Mouse (Mus musculus) kidney, postnatal 0 days (tissue): Measurements from ENCODE around the gene Ado. TPM values are rescaled to one million over a fixed set of nuclear protein-coding genes. Genes with fewer than 3 reads are reported as not detected.

Experiments used
- ATAC-seq: fragments of 200-750 bp; cut with Nextera tagmentation; replicated peaks from 2 replicates; pipeline ENCODE4 v1.8.0; 2017; ENCODE audit warnings: low read depth, moderate number of reproducible peaks, moderate TSS enrichment, moderate library complexity; ENCODE audit not compliant: low FRiP score
- DNase-seq: peaks from one replicate; pipeline ENCODE4 v3.0.0-alpha.2; 2016; ENCODE audit warnings: low spot score
- H3K27ac ChIP-seq: fragments of 300-500 bp; sonication (generic); 2 replicates; pipeline ENCODE4 v1.5.1; 2014; ENCODE audit warnings: mild to moderate bottlenecking
- H3K27me3 ChIP-seq: fragments of 300-500 bp; sonication (generic); 2 replicates; pipeline ENCODE4 v1.6.1; 2014; ENCODE audit warnings: low read length, mixed read lengths; ENCODE audit not compliant: insufficient read depth
- H3K36me3 ChIP-seq: fragments of 300-500 bp; sonication (generic); 2 replicates; pipeline ENCODE4 v1.6.1; 2014; ENCODE audit warnings: low read length, mixed read lengths; ENCODE audit not compliant: insufficient read depth
- H3K4me1 ChIP-seq: fragments of 300-500 bp; sonication (generic); replicated peaks from 2 replicates; pipeline ENCODE4 v1.6.1; 2014; ENCODE audit warnings: antibody characterized with exemption, low read length, mixed read lengths; ENCODE audit not compliant: insufficient read depth
- H3K4me2 ChIP-seq: fragments of 300-500 bp; sonication (generic); 2 replicates; pipeline ENCODE4 v1.6.1; 2014; ENCODE audit warnings: mild to moderate bottlenecking, low read length, moderate library complexity, mixed read lengths
- H3K4me3 ChIP-seq: fragments of 300-500 bp; sonication (generic); replicated peaks from 2 replicates; pipeline ENCODE4 v1.5.1; 2014; ENCODE audit warnings: low read depth, low read length
- H3K9ac ChIP-seq: fragments of 300-500 bp; sonication (generic); 2 replicates; pipeline ENCODE4 v1.6.1; 2014; ENCODE audit warnings: low read depth, low read length
- H3K9me3 ChIP-seq: fragments of 300-500 bp; sonication (generic); replicated peaks from 2 replicates; pipeline ENCODE4 v1.6.1; 2016; ENCODE audit warnings: low read length, inconsistent platforms, mixed read lengths
- CTCF ChIP-seq: IDR thresholded peaks from 2 replicates; pipeline ENCODE4 v1.5.1; 2016; ENCODE audit warnings: antibody characterized with exemption, low read depth, mild to moderate bottlenecking, moderate library complexity
- WGBS: fragments of 180-500 bp; shearing (Covaris S2); extraction: QIAGEN DNeasy Blood & Tissue Kit; methylation state at CpG from one replicate; pipeline ENCODE4 v1.1.7; 2014; 5-methylcytosine and 5-hydroxymethylcytosine counted together
- polyA plus RNA-seq: library from polyadenylated mRNA; unstranded; fragments of >200 nt; fragmentation: Nextera tagmentation; extraction: Ambion mirVana; gene quantifications from 2 replicates; pipeline ENCODE4 v1.2.1, GENCODE M21; 2015

Gene Ado
- polyA plus RNA-seq, 1 experiment from 2014 or later: 51.2 TPM

GRCm38 (mm10) chr10:67537151-67537994, 11.4 kb downstream of the Ado start:
- Histone ChIP-seq H3K4me3 (peak overlapping the region; percentile 53), H3K4me2 (peak overlapping the region; percentile 90), H3K27ac (peak overlapping the region; percentile 79), H3K9ac (peak overlapping the region; percentile 58; the same call in 1 of the 2 replicates), H3K9me3 (no peaks in the 10 kb centered on the region), H3K4me1 (peaks cover 12% of the 10 kb centered on the region; the same call in 1 of the 2 replicates), H3K36me3 (no peaks in the 10 kb centered on the region), H3K27me3 (peaks cover 60% of the 10 kb centered on the region)
- under 1% methylated on average over 51 of the region's 51 CpGs for WGBS
- no peak for TF ChIP-seq CTCF
- ATAC-seq (peak; percentile 86), DNase-seq (peak; percentile 97)

DNA sequence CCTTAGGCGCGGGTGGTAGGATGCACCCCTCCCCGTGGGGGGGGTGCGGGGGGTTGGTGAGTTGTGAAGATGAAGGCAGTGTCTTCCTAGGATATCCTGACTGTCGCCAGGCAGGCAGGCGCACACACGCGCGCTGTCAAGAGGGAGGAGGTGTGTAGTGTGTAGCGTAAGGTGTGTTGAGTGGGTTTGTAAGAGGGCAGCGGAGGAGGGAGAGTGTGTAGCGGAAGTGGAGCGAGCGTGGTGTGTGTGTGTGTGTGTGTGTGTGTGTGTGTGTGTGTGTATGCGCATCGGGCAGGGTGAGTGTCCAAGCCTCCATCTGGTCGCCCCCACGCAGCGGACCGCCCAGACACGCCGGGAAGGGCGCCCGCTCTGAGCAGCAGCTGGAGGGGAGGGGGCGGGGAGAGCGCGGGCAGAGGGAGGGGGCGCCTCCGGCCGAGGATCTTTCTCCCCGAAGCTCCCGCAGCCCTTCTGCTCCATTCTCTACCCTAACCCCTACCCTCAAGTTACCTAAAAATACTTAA, 12.1 kb downstream of the Ado start:
- Histone ChIP-seq H3K4me2 (peak overlapping the region; percentile 90), H3K36me3 (no peaks in the 10 kb centered on the region), H3K27ac (peak overlapping the region; percentile 47), H3K4me3 (peak overlapping the region; percentile 53), H3K9me3 (no peaks in the 10 kb centered on the region), H3K27me3 (peaks cover 60% of the 10 kb centered on the region), H3K9ac (0 out of 2 replicates have a peak overlapping the region, but pooled peaks have one; percentile 38), H3K4me1 (peaks cover 12% of the 10 kb centered on the region; the same call in 1 of the 2 replicates)
- 0% methylated on average over 24 of the region's 32 CpGs for WGBS
- peak; percentile 54 for DNase-seq
- no peak for TF ChIP-seq CTCF
- peak; percentile 45 for ATAC-seq

GRCm38 (mm10) chr10:67535972-67536371, 12.8 kb downstream of the Ado start:
- DNase-seq (peak; percentile 87), ATAC-seq (0 out of 2 replicates have a peak, but pooled peaks have one; percentile 29)
- peak overlapping the region; percentile 53 for H3K4me3 ChIP-seq
- H3K4me2 ChIP-seq: peak overlapping the region; percentile 90
- no peaks in the 10 kb centered on the region for H3K36me3 ChIP-seq
- peaks cover 12% of the 10 kb centered on the region; the same call in 1 of the 2 replicates for H3K4me1 ChIP-seq
- no peak overlapping the region for H3K9ac ChIP-seq
- peak; percentile 81 for TF ChIP-seq CTCF
- WGBS: under 1% methylated on average over 35 of the region's 35 CpGs
- H3K27ac ChIP-seq: no peak overlapping the region
- H3K27me3 ChIP-seq: peaks cover 60% of the 10 kb centered on the region
- no peaks in the 10 kb centered on the region for H3K9me3 ChIP-seq

DNA sequence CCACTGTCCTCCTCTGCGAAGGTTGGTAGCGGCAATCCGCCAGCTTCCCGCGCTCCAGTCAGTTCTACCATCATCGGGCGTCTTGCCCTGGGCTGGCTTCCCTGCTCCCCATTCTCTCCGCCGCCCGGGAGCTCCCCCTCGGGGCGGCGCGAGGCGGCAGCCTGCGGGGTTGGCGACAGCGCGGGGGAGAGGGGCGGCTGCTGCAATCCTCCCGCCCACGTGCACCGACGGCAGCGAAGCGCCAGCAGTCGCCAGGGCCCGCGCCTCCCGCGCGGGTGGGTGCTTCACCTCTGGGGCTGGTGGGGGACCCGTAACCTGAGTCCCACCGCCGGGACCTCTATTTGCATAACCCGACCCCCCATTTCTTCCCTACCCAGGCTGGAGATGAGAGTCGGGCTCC, 13.5 kb downstream of the Ado start, which contains the start of gene Egr2:
Egr2 (plus strand) TSS at position 220 of the 400 bp plus-strand sequence.
- Histone ChIP-seq H3K27me3 (peaks cover 54% of the 10 kb centered on the region), H3K9ac (no peak within 1 kb of the TSS), H3K4me3 (peak within 1 kb of the TSS; percentile 53), H3K4me1 (peaks cover 12% of the 10 kb centered on the region; the same call in 1 of the 2 replicates), H3K27ac (no peak within 1 kb of the TSS), H3K4me2 (peak within 1 kb of the TSS; percentile 90), H3K36me3 (no peaks in the 10 kb centered on the region), H3K9me3 (no peaks in the 10 kb centered on the region)
- ATAC-seq: no peak
- 0 out of 2 replicates have a peak, but pooled peaks have one; percentile 37 for TF ChIP-seq CTCF
- DNase-seq: peak; percentile 43
- 0% methylated on average over 33 of the region's 37 CpGs for WGBS

DNA sequence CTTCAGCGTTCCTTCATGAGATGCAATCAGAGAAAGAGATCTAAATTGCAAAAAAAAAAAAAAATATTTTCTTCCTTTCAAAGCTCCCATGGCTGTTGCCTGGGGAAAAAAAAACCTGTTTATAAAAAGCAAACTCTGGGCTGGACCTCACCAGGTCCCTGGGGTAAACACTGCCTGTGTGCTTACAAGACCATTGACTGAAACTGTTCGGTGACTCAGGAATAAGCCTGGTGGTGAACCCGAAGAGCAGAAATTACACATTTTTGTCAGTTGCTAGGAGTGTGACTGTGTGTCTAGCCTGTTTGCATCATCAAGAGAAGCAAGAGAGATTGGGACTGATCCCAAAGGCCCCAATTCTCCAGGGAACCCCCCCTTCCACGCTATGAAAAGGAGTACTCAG, 19.0 kb downstream of the Ado start:
- H3K4me1 ChIP-seq: no peaks in the 10 kb centered on the region
- H3K27me3 ChIP-seq: peaks cover 20% of the 10 kb centered on the region
- 61% methylated on average over 4 of the region's 4 CpGs for WGBS
- H3K9me3 ChIP-seq: no peaks in the 10 kb centered on the region
- no peak overlapping the region for H3K27ac ChIP-seq
- no peak overlapping the region for H3K4me2 ChIP-seq
- no peak overlapping the region for H3K9ac ChIP-seq
- H3K36me3 ChIP-seq: no peaks in the 10 kb centered on the region
- ATAC-seq (no peak), DNase-seq (no peak)
- no peak for TF ChIP-seq CTCF
- H3K4me3 ChIP-seq: no peak overlapping the region

DNA sequence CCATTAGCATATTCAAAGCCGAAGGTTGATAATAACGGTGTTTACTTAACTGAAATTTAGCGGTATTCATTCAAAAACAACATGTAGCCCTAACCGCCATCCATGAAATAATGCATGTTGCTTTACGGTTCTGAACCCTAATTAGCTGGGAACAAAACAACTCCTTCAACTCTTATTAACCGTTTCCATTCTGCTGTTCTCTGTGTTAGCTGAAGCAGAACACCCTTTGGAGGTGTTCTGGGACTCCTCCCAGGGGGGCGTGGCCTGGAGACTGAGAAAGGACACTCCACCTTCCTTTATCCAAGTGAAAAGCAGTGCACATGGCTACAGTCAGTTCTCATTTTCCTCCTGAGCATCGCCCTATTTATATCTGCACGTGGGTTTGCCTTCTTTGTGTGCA, 22.3 kb downstream of the Ado start:
- 67% methylated on average over 9 of the region's 9 CpGs for WGBS
- no peak for TF ChIP-seq CTCF
- H3K4me2 ChIP-seq: no peak overlapping the region
- DNase-seq (no peak), ATAC-seq (no peak)
- no peaks in the 10 kb centered on the region for H3K9me3 ChIP-seq
- no peaks in the 10 kb centered on the region for H3K27me3 ChIP-seq
- H3K4me1 ChIP-seq: no peaks in the 10 kb centered on the region
- no peak overlapping the region for H3K27ac ChIP-seq
- H3K9ac ChIP-seq: no peak overlapping the region
- no peaks in the 10 kb centered on the region for H3K36me3 ChIP-seq
- H3K4me3 ChIP-seq: no peak overlapping the region
